Mouse (Mus musculus): ENCODE measurements around the gene Mthfr.

DNA sequence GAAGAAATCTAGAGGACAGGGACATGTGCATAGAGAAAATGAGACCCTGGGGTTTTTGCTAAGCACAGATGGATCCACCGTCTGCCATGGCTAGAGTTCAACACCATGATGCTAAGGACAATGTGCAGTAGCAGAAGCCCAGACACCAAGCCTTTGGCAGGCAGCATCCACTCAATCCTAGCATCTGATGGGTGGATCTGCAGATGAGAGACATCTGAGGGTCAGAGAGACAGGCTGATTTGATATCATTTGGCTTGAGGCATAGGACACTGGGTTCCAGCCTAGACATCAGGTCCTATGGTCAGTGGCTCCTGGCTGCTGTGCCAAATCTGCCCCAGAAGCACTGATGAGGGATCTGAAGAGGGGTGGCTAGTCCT, 41.7 kb downstream of the Mthfr start:
- TF ChIP-seq MAX (IDR thresholded peaks at IDR 0.05; ENCODE audit: low read depth), result no peak
- TF ChIP-seq POLR2AphosphoS2 (IDR thresholded peaks at IDR 0.05; ENCODE audit: insufficient read length, low read depth), result no peak

Data from myocyte (in vitro differentiated cells).